Mouse (Mus musculus) spleen, postnatal 14 days (tissue): ENCODE data around the gene Gpsm2.

Experiments
- DNase-seq, 2 experiments: peaks; one replicate each; pipeline ENCODE4 v3.0.0; 2021 to 2022; ENCODE audit warnings: low spot score in 2 of 2

Gpsm2 gene

DNA sequence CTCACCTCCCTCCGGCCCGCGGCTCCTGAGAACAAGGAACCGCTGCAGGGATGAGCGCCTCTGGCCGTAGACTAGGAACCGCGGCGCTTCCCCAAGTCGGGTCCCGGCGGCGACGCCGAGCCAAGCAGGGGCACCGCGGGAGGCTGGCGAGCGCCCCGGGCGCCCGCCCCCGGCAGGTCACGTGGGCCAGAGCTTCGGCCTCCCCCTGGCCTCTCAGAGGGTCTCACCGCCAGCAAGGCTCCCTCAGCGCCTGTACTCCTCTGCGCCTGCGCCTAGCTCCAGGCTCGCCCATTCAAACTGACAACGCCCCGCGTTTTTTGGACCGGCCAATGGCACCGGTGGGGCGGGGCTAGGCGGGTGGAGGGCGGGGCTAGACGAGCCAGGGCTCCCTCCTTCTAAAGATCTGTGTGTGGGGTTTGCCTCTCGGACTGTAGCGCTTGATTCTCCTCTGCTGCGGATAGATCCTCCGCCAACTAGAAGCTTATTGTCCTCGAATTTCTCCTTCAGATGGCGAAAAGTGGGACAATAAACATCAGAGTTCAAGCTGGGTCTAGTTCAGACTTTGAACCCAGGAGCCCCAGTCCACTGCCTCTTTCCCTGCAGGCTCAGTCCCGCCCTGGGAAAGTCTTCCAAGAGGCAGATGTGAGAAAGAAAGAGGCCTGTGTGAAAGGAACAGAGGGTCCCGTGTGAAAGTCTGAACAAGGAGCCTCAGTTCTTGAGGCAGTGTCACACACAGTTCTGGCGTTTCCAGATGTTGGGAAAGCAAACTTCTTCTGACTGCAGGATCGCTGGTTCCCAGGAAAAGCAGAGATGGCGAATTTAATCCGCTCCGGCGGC is at the start of gene Gpsm2:
Gene Gpsm2 (minus strand): TSS at position 274 of the 837 bp plus-strand sequence.
- peak; percentile 93 to 94 for DNase-seq

DNA sequence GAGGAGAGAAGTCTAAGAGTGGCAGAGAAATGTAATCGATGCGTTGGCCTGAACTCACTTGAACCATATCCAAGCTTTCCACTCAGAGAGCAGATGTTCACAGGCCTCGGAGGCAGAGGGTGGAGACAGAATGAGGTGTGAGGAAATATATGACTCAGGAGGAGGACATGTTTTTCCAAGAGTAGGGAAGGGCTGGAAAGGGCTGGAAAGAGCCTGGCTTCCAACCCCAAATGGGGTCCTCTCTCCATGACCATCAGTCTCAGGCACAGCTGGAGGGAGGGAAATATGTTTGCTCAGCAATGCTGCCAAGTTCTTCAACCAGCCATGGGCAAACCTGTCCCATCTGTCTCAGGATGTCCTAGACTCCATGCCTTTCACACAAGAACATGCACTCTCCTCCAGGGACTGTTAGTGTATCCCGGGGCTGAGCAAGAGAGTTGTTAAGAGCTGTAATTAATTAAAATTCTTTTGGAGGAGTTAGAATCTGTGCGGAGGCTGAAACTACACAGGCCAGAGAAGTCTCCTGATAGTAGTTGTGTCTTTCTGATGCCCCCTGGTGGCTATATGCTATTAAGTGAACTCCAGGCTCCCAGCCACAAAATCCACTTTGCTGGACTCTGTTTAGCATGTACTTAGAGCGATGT is 48.7 kb upstream of the Gpsm2 start:
- DNase-seq = peak in 1 of 2 experiments; percentile 34

DNA sequence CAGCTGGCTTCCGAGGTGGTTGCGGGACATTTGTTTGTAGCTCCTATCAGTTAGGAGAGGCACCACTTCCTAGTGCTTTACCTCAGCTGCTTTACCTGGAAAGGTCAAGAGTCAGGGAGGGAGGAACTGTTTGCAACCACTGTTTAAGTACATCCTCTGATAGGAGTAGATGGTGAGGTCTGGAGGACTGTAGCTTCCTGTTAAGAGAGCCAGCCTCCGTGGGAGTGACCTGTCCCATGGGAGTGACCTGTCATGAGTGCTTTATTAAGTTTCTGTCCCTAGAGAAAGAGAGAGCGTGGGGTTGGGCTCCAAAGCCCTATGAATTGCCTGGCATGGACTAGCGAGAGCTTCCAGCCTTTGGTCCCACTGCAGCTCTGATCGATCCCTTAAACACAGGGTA is 47.4 kb upstream of the Gpsm2 start:
- no peak for DNase-seq

DNA sequence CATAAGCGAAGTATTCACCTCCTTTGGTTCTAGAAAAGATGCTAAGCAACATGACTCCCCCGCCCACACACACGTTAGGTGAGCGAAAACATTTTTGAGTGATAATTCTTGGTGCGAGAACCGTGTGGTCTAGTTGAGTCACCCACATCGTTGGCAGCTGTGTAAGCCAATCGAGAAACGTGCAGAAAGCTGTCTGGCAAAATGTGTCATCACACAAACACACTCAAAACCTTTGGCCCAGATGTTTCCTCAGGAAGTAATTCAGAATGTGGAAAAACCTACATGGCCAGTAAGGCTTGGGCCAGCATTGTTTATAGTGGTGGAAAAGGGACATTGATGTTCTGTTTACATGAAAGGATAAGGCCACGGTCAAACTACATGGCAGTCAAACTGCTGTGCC is 45.3 kb upstream of the Gpsm2 start:
- DNase-seq = no peak

DNA sequence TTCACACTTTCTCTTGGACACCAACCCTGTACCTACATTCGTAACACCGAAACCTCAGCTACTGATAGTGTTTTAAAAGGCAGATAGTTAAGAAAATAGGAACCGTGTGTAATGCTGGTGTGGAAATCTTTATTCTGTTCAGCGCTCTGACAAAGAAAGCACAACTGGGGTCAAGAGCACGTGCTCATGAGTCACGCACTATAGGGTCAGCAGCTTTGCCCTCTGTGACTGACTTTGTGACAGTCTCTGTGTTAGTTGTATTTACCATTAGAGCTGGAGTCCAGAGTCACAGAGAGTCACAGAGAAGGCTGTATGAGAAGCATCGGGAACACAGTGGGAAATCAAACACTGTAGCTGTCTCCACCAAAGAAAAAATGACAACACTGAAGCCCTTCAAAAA is 44.8 kb upstream of the Gpsm2 start:
- no peak for DNase-seq

DNA sequence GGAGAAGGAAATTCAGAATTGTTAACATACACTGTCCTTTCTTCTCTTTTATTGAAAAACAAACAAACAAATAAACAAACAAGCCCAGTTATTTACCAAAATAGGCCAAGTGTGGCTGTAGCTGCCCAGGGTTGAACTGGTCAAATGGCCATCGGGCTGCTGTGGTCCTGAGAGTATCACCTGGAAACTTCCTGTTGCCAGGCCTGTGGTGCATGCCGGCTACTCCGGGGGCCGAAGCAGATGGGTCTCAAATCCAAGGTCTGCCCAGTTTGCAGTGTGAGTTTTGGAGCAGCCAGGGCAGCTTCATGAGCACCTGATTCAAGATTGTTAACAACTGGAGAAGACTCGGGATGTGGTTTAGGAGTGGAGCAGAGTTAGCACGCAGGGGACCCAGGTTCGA is 43.4 kb upstream of the Gpsm2 start:
- no peak for DNase-seq

DNA sequence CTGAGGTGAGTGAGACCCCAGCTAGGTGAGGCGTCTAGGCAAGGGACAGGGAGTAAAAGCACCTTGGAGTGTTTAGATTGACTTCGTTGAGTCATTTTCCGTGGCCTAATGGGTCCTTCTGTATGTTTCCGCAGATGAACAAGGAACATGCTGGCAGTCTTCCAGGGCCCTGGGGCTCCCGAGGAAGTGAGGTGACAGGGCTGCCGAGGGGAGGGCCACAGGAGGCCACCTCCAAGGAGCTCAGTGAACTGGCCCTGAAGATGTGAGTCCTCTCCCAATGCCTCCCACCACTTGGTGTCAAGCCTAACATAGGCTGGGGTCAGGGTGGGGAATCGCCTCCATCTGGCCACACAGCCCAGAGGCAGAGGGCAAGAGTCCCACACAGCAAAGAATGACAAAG is 42.9 kb upstream of the Gpsm2 start:
- no peak for DNase-seq

DNA sequence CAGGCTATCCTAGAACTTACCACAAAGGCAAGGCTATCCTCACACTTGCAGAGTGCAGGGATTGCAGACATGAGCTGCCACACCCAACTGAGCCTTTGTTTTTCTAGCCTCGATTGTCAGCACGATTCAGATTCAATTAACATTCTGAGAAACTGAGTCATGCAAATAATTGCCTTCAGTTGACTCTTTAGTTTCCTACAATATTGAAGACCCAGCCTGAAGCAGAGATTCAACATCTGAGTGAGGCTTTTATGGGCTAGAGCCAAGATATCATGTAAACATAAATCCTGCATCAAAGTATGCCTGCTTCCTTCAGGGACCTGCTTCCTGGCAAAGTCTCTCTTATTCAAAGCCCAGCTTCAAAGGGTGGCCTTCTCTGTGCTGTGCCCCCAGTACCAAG is 41.6 kb upstream of the Gpsm2 start:
- DNase-seq = no peak

DNA sequence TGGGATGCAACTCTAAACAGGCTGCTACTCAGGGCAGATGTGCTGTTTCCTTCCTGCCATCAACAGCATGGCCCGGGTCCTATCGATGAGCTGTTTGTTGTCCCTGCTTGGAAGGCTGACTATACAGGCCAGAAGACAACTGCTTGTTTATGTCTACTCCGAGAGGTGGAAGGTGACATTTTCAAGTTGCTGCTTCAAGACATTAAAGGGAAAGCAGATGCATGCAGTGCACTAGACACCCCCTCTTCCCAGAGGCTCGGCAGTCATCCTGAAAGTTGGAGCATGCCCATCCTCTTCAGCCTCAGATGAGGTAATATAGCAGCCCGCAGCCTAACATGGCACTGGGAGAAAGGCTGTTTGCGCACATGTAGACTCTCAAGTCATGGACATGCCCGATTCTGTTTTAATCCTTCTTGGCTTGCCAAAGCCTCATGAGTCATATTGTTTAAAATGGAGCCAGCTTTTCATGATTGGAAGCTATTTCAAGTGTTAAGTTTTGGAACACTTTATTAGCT is 40.5 kb upstream of the Gpsm2 start:
- no peak for DNase-seq

DNA sequence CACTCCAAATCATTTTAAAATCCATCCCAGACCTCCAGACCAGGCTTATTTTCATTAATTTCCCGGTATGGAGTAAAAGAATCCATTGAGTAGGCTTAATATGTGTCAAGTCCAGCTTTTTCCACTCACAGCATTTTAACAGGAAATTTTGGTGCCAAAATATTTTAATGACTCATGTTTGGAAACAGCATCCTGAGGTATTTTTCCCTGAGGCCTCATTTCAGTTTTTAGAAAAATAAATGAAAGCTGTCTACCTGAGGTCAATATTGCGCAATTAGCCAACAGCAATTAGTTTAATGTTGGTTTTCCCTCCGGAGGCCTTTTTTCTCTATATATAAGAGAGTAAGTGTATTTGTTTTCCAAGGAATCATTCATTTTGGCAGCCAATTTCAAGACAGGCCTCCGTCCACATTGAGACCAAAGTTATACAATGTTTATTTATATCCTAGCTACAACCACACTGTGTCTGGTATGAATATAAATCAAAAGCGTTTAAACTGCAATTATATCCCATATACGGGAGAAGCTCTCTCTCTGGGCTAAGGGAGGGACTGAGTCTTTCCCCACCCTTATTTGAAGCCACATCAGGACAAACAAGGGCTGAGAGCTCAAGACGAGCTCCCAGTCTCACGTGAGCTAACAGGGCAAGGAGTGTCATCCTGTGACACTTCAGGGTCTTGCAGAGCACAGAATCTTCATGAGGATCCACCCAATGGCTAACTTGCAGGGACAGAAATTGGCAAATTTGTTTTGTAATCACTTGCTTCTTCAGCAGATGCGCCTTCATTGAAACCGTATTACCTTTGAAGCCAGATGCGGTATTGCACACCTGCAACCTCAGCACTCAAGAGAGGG is 37.7 kb upstream of the Gpsm2 start:
- DNase-seq = no peak

DNA sequence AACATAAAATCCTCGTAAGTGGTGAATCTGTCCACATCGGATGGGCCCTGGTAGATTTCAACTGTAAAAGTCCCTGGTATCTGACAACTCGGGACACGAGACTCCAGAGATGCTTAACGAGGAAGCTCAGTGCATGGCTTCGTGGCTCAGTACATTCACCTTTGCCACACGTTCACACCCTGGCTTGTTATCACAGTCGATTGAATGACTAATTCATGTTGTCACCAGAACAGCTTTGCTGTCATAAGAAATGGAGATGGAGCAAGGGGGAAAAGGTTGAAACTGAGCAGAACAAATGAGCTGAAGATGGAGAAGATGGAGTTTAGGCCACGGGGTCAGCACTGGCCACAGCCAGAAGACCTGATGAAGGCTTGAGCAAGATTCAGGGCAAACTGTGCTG is 35.5 kb upstream of the Gpsm2 start:
- DNase-seq = no peak

DNA sequence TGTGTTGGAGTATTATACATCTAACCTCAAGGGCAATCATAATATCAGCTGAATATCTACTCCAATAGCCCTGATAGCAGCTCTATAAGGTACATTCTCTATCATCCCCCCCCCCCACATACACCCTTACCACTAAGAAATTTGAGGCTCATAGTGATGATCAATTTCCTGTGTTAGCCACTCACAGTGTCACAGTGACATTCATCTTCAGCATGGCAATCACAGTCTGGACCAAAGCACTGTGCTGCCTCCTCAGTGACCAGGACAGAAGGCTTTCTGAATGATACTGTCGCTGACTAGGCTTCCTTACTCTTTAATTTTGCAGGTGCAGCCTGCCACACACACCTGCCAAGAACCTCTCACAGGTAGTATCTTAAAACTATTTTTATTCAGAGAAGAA is 34.0 kb upstream of the Gpsm2 start:
- DNase-seq = no peak

DNA sequence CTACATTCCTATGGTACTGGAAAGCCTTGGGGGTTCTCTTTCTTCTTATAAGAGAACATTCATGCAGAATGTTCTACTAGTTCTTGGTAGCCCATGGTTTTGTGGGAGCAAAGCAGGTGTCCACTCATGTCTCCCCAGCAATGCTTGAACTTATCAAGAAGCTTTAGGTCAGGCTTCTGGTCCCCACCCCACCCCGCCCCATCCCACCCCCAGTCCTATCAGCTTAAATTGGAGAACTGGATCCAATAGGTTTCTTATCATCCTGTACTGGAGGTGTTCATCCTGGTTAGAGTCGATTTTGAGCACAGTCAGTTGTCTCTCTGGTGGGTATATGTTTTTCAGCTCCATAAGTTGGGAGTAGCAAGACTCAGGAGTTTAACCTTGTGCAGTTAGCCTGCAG is 33.4 kb upstream of the Gpsm2 start:
- no peak for DNase-seq

DNA sequence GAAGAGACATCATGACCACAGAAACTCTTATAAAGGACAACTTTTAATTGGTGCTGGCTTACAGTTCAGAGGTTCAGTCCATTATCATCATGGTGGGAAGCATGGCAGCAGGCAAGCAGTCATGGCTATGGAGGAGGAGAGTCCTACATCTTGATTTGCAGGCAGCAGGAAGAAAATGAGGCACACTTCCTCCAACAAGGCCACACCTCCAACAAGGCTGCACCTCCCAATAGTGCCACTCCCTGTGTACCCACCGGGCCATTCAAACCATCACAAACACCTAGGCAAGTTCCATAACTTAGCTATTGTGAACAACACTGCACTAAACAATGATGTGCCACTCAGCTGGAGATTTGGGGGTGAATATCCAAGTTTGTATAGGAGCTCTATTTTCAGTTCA is 32.4 kb upstream of the Gpsm2 start:
- DNase-seq = no peak

DNA sequence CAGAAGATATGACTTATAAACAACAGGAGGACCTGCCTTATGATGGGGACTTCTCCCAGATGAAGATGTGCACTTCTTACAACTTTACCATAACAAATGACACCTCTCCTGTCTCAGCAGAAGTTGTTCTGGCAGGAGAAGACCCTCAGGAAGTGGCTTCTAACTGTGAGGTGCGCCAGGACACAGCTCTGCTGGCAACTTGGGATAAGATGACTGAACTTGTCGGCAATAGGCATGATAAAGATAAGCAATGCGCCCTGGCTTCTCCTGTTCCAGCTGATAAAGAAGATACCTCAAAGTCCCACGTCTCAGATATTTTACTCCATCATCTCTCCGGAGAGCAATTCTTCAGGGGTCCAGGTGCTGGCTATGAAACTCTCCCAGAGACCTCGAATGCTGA is 29.6 kb upstream of the Gpsm2 start:
- DNase-seq = no peak

DNA sequence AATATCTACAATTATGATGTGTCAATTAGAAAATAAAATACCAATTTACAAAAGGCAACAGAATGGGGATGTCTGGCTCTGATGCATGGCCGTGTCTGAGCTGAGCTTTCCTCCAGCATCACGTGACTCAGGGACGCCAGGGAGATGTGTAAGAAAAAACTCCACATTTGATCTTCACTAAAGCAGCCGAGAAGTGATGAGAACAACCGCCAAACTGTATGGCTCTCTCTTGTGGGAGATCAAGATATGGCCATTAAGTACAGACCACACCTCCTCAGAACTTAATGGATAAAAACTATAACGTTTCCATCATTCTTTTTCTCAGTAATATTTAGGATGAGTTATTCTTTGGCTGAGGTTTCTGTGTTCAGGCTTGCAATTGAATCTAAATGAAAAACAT is 29.0 kb upstream of the Gpsm2 start:
- no peak for DNase-seq

DNA sequence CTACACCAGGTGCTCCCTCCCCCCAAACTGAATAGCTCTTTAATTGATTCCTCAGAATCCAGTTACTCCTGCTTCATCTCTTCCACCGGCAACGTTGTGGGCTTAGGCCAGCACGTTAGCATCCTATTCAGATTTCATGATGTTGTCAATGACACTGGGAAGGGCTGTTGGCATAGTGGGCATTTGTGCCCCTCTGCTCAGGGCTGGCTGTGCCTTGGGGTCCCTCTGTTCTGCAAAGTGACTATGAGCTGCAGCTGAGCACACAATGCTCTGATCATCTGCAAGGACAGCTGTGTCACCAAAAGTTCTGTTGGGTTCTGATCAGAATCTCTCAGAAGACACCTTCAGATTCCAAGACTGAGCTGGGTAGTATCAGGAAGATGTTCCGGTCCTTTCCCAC is 22.0 kb upstream of the Gpsm2 start:
- no peak for DNase-seq

DNA sequence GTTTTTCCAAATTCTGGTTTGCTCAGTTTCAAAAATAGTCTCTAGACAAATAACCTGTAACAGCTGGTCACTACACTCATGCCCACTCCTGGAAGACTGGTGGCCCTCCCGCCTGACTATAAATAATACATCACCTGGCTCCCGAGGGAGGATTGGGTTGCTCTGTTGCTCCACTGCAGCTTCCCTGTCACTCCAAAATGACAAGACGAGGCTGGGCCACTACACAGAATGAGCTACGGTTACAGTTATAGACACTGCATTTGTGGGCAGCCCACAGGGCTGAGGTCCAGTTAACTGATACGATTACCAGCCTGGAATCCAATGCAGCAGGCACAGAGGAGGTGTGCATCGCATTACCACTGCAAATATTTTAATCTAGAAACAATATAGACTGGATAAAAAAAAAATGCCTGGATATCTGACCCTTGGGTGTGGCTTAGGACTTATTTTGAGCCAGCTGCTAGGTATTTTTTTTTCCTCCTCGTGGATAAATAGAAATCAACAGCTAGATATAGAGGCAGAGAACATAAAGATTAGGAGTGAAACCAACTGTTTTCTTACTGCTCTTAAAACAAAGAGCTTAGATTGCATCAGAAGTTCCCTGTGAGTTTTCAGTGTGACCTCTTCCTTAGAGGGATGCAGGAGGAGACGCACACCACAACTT is 17.1 kb upstream of the Gpsm2 start, which contains the start of gene Aknad1:
Gene Aknad1 (plus strand): TSS at position 614 of the 664 bp plus-strand sequence.
- DNase-seq = no peak

DNA sequence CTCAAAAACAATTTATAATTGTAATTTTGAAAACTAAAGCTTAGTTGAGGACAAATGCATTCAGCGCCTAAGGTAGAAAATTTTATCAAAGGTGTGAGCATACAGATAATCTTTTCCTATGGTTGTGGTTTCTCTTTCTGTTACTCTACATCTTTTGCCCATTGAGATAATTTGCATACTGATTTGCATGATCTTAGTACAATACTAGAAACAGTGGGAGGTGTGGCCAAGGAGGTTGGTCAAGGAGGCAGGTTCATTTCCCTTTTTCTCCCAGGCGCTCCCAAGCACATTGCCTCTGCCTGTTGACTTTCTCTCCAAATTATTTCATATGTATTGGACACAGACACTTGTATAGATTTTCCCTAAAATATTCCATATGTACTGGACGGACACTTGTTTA is 15.7 kb upstream of the Gpsm2 start:
- DNase-seq = no peak

DNA sequence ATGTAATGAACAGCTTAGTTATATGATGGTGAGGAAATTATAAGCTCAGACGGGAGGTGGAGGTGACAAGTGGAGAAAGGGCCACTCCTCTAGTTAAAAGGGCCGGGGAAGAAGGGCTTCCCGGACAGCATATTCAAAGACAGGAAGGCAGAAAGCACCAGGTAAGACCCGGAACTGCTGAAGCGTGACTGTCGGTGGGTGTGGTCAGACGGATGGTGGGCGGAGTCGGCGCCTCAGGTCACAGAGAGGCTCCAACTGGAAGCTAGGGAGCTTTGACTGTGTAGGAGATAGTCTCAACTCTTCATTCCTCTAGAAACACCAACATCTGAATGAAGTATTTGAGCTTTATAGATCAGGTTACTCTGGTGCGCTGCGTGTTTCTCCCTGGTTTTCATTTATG is 8.2 kb upstream of the Gpsm2 start:
- peak; percentile 16 to 28 for DNase-seq

DNA sequence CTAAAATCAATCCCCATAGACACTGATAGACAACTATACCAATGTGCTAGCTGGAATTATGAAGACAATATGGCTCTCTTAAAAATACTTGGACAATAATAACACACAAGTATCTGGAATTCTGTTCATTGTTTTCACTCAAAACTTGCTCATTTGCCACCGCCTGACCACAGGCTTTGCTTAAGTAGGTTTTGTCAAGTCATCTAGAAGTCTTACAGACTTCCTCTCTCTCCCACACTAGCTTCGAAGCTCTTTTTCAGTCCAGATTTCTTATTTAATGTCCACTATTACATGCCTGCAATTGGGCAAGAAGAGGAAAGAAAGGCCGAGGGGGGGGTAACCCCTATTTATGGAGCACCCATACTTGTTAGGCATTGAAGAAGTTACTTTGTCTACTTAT is 5.7 kb upstream of the Gpsm2 start:
- DNase-seq = no peak

DNA sequence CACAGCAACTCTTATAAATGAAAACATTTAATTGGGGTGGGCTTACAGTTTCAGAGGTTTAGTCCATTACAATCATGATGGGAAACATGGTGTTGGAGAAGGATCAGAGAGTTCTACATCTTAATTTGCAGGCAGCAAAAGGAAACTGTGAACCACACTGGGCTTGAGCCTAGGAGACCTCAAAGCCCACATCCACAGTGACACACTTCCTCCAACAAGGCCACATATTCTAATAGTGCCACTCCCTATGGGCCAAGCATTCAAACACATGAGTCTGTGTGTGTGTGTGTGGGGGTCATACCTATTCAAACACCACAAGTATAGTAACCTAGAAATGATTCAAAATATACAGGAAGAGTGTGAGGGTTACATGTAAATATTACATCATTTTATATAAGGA is 5.2 kb upstream of the Gpsm2 start:
- no peak for DNase-seq
